Mouse (Mus musculus): ENCODE results near the gene Znrf3.
A peak's percentile ranks its signal among the peaks of the same experiment; 100 is the strongest.

The Znrf3 gene

GRCm38 (mm10) chr11:5269846-5270461 is 174.7 kb downstream of the Znrf3 start:
- no peak for DNase-seq (ENCODE audit: low spot score)

- DNase-seq (ENCODE audit: low spot score): no peak
These were observed 178.9 kb downstream of the Znrf3 start for GRCm38 (mm10) chr11:5265764-5266163.

DNA sequence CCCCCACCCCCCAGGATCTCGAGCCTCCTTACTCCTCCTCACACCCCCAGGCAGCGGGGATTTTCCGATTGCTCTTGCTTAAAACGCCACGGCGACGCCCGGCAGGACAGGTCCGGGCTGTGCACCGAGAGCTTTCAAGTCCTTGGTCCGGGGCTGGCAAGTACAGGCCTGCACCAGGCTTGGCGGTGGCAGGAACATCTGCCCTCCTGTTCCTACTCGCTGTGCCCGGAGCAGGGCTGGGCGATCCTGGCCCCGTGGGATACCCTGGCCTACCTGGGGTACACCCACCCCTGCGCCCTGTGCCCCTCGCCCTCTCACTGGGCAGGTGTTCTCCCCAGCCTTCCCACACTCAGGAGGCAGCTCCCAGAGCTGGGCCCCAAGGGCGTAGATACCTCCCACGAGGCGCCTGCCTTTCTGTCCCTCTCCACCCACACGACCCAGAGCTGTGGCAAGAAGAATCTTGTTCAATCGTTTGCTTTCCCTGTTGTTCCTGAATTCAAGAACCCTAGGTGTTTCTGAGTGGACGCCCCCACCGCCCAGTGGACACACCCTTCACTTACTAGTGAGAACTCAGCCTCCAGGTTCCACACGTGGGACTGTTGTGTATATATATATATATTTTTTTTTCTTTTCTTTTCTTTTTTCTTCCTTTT is 181.4 kb downstream of the Znrf3 start:
- no peak for DNase-seq (ENCODE audit: low spot score)

- peak; percentile 89 for DNase-seq (ENCODE audit: low spot score)
These were observed 182.9 kb downstream of the Znrf3 start, which contains the start of gene Kremen1 for GRCm38 (mm10) chr11:5261508-5262392. Gene Kremen1, minus strand, starts transcription at chr11:5261558.

- DNase-seq (ENCODE audit: low spot score): peak; percentile 37
These were observed 183.6 kb downstream of the Znrf3 start for GRCm38 (mm10) chr11:5260942-5261459.

DNA sequence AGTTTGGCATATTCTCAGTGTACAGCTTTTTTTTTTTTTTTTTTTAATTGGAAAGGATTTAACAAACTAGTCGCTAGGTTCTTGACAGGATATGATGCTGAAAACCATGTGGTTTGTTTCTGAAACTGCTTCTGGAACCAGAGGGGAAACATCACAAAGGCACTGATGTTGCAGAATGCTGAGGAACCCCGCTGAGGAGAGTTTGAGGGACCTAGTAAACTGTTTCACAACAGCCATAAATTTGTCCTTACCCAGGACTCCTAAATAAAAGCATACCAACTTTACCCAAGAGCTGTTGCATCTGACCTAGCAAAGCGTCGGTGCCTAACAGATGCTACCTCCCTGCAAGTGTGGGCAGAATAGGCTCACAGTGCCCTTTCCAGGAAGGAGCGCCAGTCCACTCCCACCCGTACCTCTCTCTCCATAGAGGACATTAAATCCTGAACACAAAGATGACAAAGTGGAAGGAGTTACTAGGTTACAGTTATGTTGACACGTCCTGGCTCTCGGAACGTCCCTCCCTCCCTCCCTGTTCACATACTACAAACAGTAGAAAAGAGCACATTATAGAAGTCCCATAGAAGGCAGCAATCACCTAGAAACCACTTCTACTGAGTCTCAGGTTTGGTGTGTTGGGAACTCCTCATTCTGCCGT is 184.6 kb downstream of the Znrf3 start:
- no peak for DNase-seq (ENCODE audit: low spot score)

- no peak for DNase-seq (ENCODE audit: low spot score)
These were observed 186.6 kb downstream of the Znrf3 start for GRCm38 (mm10) chr11:5258036-5258435.

GRCm38 (mm10) chr11:5257151-5257862 is 187.3 kb downstream of the Znrf3 start:
- no peak for DNase-seq (ENCODE audit: low spot score)

DNA sequence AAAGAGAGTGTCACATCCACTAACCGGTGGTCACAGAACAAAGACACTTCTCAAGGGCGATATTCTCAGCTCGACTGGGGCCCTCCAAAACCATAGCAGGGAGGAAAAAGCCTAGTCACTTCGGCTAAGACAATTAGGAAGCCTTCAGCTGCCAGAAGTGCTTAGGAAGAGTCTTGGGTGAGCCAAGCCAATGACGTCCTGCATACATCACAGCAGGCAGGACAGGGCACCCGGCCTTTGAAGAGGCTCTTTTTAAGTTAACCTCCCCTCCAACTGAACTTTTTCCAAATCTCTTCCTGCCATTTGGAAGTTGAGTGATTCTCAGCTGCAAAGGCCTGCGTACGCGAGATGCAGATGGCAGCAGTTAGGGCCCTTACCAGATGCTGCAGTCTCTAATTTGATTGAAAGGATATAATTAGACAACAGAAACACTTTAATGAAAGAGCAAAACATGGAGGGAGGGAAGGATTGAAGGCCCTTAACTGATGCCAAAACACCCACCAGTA is 189.1 kb downstream of the Znrf3 start:
- no peak for DNase-seq (ENCODE audit: low spot score)

DNA sequence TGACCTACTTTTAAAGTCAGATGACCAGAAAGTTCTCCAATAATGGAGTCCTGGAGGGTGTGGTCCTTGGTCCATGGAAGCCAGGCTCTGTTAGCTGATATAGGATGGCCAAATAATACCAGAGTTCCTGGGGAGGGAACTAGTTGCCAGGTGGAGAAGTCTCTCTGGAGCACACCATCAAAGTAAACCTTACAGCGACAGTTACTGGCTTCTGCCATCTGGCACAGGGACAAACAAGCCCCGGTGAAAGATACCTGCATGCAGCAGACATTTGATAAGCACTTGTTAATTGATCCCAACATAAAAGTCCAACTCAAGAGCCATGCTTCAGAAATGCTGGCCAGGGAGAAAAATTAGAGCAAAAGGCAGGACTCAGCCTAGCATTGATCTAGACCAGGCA is 190.6 kb downstream of the Znrf3 start:
- no peak for DNase-seq (ENCODE audit: low spot score)

DNA sequence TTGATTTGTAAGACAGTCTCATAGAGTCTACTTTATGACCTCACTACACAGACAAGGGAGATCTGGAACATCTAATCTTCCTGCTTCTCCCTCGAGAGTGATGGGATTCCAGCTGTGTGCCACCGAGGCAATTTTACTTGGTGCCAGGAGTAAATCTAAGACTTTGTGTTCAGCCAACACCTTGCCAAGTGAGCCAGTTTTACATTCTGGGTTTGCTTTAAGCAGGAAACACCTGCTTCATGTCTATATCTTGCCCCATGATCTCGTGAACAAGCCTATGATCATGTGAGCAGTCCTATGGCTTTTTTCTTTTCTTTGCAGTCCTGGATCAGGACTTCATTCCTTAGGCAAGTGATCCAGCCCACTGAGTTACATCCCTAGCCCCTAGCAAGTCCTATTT is 191.1 kb downstream of the Znrf3 start:
- no peak for DNase-seq (ENCODE audit: low spot score)

GRCm38 (mm10) chr11:5252727-5253126 is 191.9 kb downstream of the Znrf3 start:
- no peak for DNase-seq (ENCODE audit: low spot score)

DNA sequence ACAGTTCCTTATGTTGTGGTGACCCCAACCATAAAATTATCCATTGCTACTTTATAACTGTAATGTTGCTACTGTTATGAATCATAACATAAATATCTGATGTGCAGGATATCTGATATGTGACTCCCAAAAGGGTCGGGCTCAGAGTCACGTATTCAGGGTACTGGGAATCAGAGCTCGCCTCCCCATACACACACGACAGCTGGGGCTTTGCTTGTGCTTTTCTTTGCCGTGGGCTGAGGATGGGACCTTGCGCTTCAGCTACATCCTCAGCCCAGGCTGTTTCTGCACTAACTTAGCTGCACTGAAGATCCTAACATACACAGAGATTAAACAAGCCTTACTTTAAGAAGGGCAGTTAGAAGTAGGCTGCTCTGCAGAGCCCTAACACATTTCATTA is 193.5 kb downstream of the Znrf3 start:
- no peak for DNase-seq (ENCODE audit: low spot score)

- no peak for DNase-seq (ENCODE audit: low spot score)
These were observed 196.4 kb downstream of the Znrf3 start for GRCm38 (mm10) chr11:5248200-5248599.

DNA sequence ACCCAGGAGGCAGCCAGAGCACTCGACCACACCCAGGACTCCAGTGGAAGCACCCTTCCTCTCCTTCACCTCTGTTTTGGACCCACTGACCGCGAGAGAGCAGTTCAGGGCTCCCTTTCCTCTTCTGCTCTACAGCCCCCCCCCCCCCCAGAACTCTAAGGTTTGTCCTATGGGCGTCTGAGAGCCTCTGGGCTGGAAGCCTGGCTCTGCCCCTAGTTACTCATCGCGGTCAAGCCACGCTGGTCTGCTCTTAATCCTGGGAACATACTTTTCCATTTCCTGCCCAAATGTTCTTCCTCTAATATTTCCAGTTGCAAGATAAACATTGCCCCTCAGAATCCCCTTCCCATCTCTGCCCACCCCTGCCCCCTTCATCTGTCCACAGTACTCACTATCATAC is 199.2 kb downstream of the Znrf3 start:
- no peak for DNase-seq (ENCODE audit: low spot score)

DNA sequence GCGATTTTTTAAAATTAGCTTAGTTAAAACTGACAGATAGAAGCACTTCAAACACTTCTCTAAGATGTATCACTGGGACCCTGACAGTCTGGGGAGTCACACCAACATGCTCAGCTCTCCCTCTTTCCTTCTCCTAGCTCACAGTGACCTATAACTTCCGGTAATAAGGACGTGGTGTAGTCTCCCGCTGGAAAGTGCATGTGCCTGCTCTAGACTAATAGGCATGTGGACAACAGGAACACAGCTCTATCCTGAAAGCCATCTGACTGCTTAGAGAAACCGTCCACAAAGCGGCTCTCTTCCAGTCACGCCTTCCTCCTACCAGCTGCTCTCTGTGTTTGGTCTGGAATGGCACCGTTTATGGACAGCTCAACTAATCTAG is 199.9 kb downstream of the Znrf3 start:
- DNase-seq (ENCODE audit: low spot score): peak; percentile 37

GRCm38 (mm10) chr11:5243812-5244748 is 200.6 kb downstream of the Znrf3 start:
- DNase-seq (ENCODE audit: low spot score): peak; percentile 57

- no peak for DNase-seq (ENCODE audit: low spot score)
These were observed 201.4 kb downstream of the Znrf3 start for GRCm38 (mm10) chr11:5243208-5243607.

DNA sequence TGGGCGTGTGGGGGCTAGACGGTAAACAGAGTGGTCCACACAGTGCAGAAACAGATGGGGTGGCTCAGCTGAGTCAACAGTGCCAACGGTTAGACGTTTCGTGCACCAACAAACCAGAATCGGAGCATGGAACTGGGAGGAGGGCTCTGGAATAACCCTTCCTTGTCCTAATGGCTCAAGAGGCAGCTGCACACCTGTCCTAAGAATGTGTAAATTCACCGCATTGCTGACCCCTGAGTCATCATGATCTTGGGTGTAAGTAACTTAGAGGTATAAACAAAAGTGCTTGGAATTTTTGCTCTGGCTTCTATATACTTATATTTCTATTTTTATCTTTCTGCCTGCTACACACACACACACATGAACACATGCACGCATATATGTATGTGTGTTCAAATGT is 202.5 kb downstream of the Znrf3 start:
- DNase-seq (ENCODE audit: low spot score): no peak

Data from adipocyte (in vitro differentiated cells).